Mouse (Mus musculus) kidney, postnatal 25 days (tissue): ENCODE data around the gene Gm43517.

ENCODE experiments used
- DNase-seq, 2 experiments: peaks; one replicate each; pipeline ENCODE4 v3.0.0; 2021; ENCODE audit warnings: mixed read lengths in 2 of 2

The Gm43517 gene

DNA sequence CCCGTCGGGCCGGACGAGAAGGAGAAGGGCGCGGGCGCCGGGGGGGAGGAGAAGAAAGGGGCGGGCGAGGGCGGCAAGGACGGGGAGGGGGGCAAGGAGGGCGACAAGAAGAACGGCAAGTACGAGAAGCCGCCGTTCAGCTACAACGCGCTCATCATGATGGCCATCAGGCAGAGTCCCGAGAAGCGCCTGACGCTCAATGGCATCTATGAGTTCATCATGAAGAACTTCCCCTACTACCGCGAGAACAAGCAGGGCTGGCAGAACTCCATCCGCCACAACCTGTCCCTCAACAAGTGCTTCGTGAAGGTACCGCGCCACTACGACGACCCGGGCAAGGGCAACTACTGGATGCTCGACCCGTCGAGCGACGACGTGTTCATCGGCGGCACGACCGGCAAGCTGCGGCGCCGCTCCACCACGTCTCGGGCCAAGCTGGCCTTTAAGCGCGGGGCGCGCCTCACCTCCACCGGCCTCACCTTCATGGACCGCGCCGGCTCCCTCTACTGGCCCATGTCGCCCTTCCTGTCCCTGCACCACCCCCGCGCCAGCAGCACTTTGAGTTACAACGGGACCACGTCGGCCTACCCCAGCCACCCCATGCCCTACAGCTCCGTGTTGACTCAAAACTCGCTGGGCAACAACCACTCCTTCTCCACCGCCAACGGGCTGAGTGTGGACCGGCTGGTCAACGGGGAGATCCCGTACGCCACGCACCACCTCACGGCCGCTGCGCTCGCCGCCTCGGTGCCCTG lies at the start of gene Gm43517:
Gene Gm43517 (plus strand): TSS at position 299 of the 755 bp plus-strand sequence.
- peak in 1 of 2 experiments; percentile 51 for DNase-seq

- no peak for DNase-seq
Observed at GRCm38 (mm10) chr12:49349697-49350096, 35.3 kb upstream of the Gm43517 start.

GRCm38 (mm10) chr12:49368931-49369330 lies 16.0 kb upstream of the Gm43517 start:
- DNase-seq: no peak

DNA sequence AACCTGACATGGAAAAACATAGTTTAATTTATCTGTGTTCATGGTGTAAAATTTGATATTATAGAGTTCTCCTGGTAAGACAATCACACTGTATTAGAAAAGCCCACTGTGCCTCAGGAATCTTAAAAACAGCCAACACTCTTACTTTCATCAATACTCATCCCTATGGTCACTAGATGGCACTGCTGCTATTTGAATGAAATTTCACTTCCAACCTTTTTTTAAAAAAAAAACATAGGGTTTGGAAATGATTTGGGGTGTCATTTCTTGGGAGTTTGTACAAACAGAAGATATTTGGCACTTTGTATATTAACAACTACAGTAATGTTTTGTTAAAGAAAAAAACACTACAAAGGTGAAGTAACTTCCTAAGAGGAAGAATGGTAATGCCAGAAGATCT lies 12.8 kb upstream of the Gm43517 start:
- no peak for DNase-seq

DNA sequence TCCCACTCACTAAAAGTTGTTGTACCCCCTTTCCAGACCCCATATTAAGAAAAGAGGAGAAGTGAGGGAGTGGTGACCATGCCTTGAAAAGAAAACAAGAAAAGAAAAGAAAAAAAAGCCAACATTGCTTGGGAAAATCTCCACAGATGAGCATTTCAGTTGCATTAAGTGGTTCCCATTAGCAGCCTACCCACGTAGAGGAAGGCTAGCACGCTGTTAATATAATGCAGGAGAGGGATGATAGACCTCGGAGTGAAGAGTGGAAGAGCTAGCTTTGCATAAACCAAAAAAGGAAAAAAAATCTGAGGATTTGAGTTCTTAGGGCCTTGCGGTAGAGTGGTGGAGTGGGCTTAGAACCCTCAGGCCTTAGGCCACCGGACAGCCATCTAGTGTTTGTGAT lies 11.8 kb upstream of the Gm43517 start:
- DNase-seq: no peak

DNA sequence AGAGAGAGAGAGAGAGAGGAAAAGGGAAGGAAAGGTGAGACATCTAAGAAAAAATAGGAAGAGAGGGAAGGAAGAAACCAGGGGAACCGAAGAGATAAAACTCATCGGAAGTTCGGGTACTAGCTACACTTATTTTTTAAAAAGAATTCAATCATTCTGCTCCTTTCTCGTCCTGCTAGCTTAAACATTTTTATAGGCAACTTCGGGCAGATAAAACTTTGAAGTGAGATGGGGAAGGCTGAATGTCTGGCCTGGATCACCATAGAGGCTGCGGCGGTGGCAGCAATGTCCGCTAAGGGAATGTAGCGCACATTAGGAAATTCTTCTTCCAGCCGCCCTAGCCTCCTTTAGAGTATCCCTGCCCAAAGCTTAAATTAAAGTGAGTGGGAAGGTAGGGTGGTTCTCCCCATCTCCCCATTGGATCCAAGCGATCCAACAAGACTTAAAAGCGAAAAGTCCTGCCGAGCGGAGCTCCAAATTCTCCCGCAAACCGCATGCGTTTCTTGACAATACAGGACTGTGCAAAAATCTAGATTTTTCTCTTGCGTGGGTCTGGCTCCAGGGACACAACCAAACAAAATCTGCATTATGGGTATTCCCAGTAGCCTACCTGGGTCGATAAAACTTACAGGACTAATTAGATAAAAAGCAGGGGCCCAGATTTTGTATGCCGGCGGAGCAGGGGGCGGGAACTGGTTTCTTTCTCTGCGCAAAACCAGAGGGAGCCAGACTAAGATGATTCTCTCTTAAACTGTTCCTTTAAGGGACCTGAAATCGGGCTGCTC lies 11.0 kb upstream of the Gm43517 start:
- DNase-seq: no peak

DNA sequence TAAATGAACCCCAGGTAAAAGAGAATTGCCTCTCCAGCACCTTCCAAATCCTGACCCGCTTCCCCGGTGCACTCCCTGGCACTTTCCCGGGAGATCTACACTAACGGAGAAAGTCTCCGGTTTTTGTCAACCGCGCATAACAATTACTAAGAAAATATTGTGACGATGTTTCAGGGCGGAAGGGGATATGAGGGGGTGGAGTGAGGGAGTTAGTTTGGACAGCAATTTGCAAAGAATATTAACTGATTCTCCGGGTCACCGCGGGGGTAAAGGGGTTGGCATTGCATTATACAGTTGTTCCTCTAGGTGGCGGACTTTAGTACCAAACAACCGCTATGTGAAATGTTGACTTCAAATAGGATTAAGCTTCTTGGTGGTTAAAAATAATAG lies 10.4 kb upstream of the Gm43517 start:
- no peak for DNase-seq

DNA sequence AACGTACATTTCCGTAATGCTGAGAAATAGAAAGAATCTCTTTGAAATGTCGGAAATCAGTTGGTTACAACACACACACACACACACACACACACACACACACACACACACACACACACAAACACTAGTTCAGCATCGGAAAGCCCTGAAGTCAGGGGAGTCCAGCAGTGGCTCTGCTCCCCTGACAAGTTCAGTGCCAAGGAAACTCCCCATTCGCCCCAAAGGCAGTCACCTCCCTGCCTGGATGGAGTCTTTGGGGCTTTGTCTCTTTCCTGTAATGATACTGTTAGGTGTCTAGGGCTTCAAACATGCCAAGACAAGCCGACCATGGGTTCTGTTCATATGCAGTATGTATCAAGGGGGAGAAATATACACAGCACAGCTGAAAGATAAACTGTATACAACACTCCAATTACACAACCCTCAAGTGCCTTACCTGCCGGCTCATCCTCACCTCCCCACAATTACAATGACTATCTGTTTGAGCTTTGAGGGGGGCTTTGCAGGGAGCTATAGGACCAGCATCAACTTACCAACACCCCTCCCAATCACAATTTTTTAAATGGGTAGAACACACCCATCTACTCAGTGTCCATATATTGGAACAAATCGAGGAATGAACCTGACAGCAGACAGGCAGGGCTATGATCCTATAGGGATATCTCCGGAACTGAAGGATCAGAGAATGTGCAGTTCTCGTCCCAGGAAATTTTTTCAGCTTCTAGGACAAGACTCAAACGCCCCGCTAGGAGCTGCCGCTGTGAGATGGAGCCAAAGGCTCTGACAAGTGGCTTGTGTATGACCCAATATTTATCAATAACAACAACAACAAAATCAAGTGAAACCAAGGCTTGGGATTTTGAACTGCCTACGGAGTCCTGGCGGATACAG lies 9.3 kb upstream of the Gm43517 start:
- no peak for DNase-seq

DNA sequence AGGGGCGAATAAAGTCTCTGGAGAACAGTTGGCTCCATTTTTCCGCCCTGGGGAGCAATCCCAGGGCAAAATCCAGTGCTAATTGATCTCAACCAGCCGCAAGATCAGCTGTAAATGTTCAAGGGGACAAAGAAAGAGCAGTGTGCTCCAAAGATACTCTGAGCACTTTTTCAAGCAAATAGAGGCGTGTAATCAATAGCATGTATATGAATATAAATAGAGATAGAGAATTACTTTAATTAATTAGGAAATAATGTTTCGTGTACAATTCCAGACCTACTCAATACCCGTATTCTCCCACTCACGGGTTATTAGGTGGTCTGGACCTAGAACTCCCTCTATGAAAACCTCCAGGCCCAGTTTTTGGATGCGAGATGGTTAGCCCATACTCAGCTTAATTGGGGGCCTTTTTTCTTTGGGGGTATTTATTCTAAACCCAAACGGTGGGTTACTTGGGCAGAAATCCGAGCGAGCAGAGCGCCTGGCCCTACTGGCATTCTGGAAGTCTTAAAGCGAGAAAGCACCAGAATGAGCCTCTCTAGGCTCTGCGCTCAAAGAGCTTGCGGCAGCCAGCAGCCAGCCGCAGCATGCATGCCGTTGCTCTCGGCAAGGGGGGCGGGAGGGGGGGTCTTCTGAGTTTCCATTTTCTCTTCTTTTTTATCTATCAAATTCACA lies 8.5 kb upstream of the Gm43517 start:
- DNase-seq: no peak

- no peak for DNase-seq
Observed at GRCm38 (mm10) chr12:49377281-49377970, 7.5 kb upstream of the Gm43517 start.

- no peak for DNase-seq
Observed at GRCm38 (mm10) chr12:49378920-49379319, 6.1 kb upstream of the Gm43517 start.

DNA sequence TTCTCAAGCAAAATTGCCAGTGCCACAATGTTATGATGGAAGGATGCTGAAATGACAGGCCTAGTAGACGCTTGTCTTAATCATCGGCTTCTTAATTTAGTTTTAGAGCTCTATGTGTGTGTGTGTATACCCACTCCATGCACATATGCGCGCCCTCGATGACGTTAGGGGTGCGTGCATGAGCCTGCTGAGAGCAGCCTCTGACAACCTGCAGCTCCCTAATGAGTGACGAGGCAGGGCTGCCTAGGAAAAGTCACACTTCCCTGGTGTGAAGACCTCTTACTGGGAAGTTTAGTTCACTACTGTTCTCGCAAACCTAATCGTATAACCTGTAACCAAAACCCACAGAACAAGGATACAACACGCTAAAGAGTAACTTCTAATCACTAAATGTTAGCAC lies 5.5 kb upstream of the Gm43517 start:
- no peak for DNase-seq

DNA sequence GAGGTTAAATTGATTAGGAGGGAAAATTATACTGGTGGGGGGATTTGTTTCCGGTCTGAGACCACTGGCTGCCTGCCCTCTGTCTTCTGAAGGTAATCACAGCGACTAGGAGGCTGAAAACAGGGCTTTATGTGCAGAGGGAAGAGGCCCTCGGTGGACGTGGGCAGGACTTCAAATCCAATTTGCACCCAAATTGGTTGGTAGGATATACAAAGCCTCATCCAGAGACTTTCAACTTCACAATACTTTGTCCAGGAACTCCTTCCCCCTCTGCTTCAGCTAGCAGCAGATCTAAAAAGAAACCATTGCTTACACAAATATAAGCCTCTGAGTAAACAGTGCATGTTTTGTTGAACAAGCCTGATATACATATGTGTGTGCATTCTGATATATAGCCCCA lies 4.5 kb upstream of the Gm43517 start:
- DNase-seq: no peak

GRCm38 (mm10) chr12:49381031-49381525 lies 3.9 kb upstream of the Gm43517 start:
- DNase-seq: no peak

DNA sequence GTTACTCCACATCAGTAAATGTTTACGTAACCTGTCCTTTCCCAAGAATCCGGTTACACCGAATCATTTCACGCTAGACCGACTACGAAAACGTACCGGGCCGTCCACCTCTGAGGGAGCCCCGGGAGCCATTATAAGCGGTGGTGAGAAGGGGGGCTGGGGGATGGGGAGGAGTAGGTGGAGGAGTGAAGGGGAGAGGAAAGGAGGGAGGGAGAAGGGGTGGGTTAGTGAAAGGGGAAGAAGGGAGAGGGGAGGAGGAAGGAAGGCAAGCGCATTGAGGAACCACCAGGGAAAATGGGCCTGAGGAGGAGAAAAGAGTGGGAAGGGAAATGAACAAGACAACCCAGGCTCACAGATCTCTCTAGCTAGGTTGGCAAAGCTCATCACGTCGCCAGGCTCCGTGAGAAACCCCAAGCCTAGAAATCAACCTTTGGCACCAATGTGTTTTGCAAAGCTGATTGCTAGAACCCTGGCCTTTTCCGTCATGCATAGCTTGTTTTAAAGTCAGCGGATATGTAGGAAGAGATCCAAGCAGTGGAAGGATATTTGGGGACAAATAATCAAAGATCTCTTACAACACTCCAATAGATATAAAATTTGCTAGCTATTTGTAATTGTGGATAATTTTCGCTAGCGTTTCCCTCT lies 3.1 kb upstream of the Gm43517 start:
- no peak for DNase-seq

DNA sequence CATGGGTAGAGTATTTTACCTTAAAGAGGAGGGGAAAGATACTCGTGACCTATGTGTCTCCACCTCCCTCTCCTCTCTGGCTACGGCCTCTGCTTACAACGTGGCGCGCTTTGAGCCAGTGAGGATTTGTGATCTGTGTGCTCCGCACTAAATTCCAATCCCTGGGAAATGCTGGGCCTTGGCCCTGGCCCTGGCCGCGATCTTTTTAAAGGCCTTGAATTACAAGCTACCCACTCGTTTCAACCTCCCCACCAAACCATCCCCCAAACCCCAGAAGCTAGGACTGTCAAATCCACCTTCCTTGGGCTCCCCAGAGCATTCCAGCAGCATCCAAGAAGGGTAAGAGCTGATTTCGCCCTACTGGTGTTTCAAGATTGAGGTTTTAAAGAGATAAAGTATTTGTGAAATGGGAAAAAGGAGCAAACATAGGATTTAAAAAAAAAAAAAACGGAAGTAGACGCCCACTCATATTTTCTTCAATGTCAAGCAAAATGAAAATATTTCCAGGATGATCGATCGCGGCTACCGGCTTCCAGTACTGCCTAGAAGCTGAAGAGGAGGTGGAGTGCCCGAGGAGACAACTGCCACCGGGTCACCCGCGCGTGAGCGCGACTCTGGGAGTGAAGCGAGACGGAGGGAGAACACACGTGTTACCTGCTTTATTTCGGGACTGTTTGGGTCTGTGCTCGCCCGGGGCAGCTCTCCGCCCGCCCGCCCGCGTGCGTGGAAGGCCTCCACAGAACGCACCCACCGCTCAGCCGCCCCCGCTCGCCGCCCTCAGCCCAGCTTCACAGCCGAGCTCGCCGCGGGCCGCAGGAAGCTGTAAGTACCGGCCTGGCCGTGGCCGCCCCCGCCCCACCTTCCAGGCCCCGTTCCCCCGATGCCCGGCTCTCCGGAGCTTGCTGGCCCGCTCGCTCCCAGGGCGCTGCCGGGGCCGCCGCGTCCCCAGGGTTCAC lies 2.1 kb upstream of the Gm43517 start, which contains the start of gene Foxg1:
Gene Foxg1 (plus strand): TSS at position 96 of the 956 bp plus-strand sequence.
- no peak for DNase-seq

DNA sequence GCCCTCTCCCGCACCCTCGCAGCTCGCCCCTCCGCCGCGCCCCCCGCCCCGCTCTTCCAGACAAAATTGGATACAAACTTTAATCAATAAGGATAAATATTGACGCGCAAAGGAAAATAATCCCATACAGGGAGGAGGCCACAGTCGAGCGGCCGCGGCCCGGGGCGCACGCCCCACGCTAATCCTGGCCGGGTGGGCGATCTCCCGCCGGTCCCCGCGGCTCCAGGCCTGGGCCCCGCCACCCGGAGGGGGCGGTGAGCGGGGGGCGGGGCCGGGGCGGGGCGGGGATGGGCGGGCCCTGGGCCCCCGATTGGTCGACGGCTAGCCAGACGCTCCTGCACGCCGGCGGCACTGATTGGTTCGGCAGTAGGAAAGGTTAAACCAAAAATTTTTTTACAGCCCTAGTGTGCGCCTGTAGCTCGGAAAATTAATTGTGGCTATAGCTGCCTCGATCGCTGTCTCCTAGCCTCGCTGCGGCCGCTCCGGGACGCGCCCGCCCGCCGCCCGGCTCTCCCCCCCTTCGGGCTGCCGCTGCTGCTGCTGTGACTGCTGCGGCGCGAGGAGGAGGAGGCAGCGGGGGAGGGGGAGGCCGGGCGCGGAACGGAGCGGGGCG lies 1.3 kb upstream of the Gm43517 start:
- no peak for DNase-seq

- no peak for DNase-seq
Observed at GRCm38 (mm10) chr12:49384295-49384875, 589 bp upstream of the Gm43517 start.

DNA sequence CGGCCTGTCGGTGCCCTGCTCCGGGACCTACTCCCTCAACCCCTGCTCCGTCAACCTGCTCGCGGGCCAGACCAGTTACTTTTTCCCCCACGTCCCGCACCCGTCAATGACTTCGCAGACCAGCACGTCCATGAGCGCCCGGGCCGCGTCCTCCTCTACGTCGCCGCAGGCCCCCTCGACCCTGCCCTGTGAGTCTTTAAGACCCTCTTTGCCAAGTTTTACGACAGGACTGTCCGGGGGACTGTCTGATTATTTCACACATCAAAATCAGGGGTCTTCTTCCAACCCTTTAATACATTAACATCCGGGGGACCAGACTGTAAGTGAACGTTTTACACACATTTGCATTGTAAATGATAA lies 637 bp downstream of the Gm43517 start:
- no peak for DNase-seq
